Mouse (Mus musculus) urinary bladder, adult 18-20 months (tissue): ENCODE data around the gene Itga2.

ENCODE experiments used
- DNase-seq, 2 experiments: peaks; one replicate each; pipeline ENCODE4 v3.0.0; 2022; ENCODE audit warnings: low spot score in 2 of 2, mixed read lengths in 2 of 2

Itga2 gene

GRCm38 (mm10) chr13:114822871-114823270 lies 109.0 kb downstream of the Itga2 start:
- no peak for DNase-seq

GRCm38 (mm10) chr13:114818513-114818912 lies 113.4 kb downstream of the Itga2 start:
- DNase-seq: peak in 1 of 2 experiments; percentile 43

DNA sequence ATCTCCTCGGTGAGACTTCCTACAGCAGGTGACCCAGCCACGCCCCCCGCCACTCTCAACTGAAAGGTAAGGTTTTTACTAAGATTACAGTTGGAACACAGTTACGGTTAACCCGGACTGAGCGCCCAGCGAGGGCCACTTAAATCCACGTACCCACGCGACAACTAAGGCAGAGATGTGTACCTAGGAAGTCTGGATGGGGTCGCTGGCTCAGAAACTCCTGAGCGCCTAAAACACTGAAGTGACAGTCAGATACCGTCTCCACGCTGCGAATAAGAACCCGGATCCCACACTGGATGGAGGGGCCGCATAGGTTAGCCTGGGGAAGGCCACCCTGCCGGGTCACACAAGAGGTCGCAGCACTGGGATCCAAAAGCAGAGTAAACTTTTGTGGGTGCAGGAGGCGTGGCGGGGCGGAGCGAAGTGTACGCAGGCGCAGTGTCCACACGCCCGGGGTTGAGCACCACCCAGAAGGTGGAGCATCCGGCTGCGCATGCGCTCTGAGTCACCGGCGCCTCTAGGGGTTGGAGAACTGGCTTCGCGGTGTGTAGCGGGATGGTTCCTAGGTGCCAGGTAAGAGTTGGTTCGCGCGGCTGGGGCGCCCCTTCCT lies 114.0 kb downstream of the Itga2 start, which contains the start of gene Mocs2:
Gene Mocs2, plus strand, starts transcription at position 486 of the 610 bp plus-strand sequence.
- DNase-seq: peak; percentile 91 to 98

- no peak for DNase-seq
Measured at GRCm38 (mm10) chr13:114809624-114810210, 122.2 kb downstream of the Itga2 start.

GRCm38 (mm10) chr13:114802971-114803370 lies 128.9 kb downstream of the Itga2 start:
- no peak for DNase-seq

DNA sequence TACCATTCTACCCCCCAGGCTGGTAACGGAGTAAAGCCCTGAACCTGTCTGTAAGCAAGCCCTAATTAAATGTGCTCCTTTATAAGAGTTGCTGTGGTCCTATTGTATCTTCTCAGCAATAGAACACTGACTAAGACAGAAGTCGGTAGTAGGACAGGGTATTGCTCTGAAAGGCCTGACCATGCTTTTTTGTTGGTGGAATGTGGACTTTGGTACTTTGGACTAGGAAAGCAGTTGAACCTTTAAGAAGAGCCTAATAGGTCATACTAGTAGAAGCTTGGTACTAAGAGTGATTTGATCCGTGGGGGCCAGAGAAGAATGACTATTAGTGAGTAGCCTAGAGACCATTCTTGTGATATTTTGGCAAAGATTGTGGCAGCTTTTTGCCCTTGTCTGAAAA lies 130.0 kb downstream of the Itga2 start:
- DNase-seq: no peak

GRCm38 (mm10) chr13:114793250-114794030 lies 138.5 kb downstream of the Itga2 start:
- peak in 1 of 2 experiments; percentile 16 for DNase-seq

DNA sequence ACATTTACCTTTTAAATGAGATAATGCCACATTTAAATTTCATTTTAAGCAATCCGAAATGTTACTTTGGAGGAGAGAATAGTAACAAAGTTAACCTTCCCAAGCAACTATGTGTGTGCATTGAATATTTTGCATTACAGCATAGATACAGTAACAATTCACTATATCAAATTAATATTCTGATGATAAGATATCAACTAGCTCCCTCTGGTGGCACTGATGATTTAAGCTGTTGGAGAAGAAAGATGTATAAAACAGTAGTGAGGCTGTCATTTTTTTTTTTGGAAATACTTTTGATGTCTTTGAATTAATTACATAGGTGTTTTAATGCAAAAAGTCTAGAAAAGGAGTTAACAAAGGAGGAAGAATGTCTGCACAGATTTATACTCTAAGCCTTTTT lies 140.4 kb downstream of the Itga2 start:
- no peak for DNase-seq
